ENCODE assay signal across 19 mouse cellular contexts in genomic region chr12:104995259-104995876, GRCm38 (mm10). TPM values are rescaled to one million over a fixed set of nuclear protein-coding genes. Genes with fewer than 3 reads are reported as not detected.
A peak's percentile ranks its signal among the peaks of the same experiment; 100 is the strongest.
DNase-seq lines count a peak whose midpoint lies in the region; ATAC-seq lines count a peak whose summit lies in the region.
"Had no signal": no experiment of that assay in that cellular context is flagged by ENCODE, and none has a peak within 500 bp of the region (broad histone marks: within the 10 kb centered on the region; RNA-seq: fewer than 3 reads in every experiment).

No protein-coding gene starts in this region.

- no peak overlapping the region for H3K9ac ChIP-seq in midbrain, embryonic 11.5 days (ENCODE audit: low read length)
- H3K9ac ChIP-seq in midbrain, embryonic 15.5 days, result no peak overlapping the region
- H3K9ac ChIP-seq in liver, embryonic 13.5 days, result no peak overlapping the region
- H3K9ac ChIP-seq: forebrain, postnatal 0 days; kidney, embryonic 15.5 days; limb, embryonic 15.5 days had no signal

- H3K4me2 ChIP-seq in midbrain, embryonic 11.5 days, result no peak overlapping the region
- no peak overlapping the region for H3K4me2 ChIP-seq in midbrain, embryonic 15.5 days
- no peak overlapping the region for H3K4me2 ChIP-seq in liver, embryonic 13.5 days
- H3K4me2 ChIP-seq: heart, embryonic 11.5 days; kidney, embryonic 15.5 days; limb, embryonic 15.5 days had no signal

- H3K27me3 ChIP-seq in midbrain, embryonic 11.5 days (ENCODE audit: control insufficient read depth, insufficient read depth, low read length), result no peaks in the 10 kb centered on the region
- H3K27me3 ChIP-seq in midbrain, embryonic 15.5 days (replicated peaks), result no peaks in the 10 kb centered on the region
- no peaks in the 10 kb centered on the region for H3K27me3 ChIP-seq in liver, embryonic 13.5 days
- H3K27me3 ChIP-seq: kidney, embryonic 15.5 days; limb, embryonic 15.5 days had no signal

- no peaks in the 10 kb centered on the region; the same call in 1 of the 2 replicates for H3K4me1 ChIP-seq in midbrain, embryonic 11.5 days (ENCODE audit: control insufficient read depth, insufficient read depth, low read length)
- no peaks in the 10 kb centered on the region for H3K4me1 ChIP-seq in midbrain, embryonic 15.5 days
- peaks cover 80% of the 10 kb centered on the region for H3K4me1 ChIP-seq in liver, embryonic 13.5 days (replicated peaks)

- H3K4me3 ChIP-seq in midbrain, embryonic 11.5 days (ENCODE audit: low read depth, low read length), result no peak overlapping the region
- no peak overlapping the region for H3K4me3 ChIP-seq in midbrain, embryonic 15.5 days
- H3K4me3 ChIP-seq in liver, embryonic 13.5 days (replicated peaks), result no peak overlapping the region
- H3K4me3 ChIP-seq: forebrain, embryonic 10.5 days; kidney, embryonic 15.5 days; limb, embryonic 15.5 days had no signal

- H3K9me3 ChIP-seq in midbrain, embryonic 11.5 days (ENCODE audit: control insufficient read depth, low read length), result no peaks in the 10 kb centered on the region
- no peaks in the 10 kb centered on the region for H3K9me3 ChIP-seq in midbrain, embryonic 15.5 days
- no peaks in the 10 kb centered on the region for H3K9me3 ChIP-seq in liver, embryonic 13.5 days (replicated peaks)
- H3K9me3 ChIP-seq: forebrain, embryonic 10.5 days; kidney, embryonic 15.5 days; limb, embryonic 15.5 days had no signal

- DNase-seq in midbrain, embryonic 11.5 days (ENCODE audit: low spot score, missing footprints), result peak; percentile 65
- DNase-seq in liver, embryonic 13.5 days, result no peak
- DNase-seq in testis, postnatal 14 days (ENCODE audit: low spot score), result no peak
- DNase-seq in layer of hippocampus, postnatal 36 days, result no peak
- no peak for DNase-seq in layer of hippocampus, postnatal 14 days (ENCODE audit: low spot score in 2 of 2)
- DNase-seq: adrenal gland, adult 8-10 months; cerebellum, adult 9-10 months; forebrain, postnatal 0 days; gastrocnemius, postnatal 36 days; heart, postnatal 10 days; lung, postnatal 14 days; thymus, postnatal 36 days had no signal

- H3K27ac ChIP-seq in midbrain, embryonic 11.5 days (ENCODE audit: low read depth, low read length), result no peak overlapping the region
- no peak overlapping the region for H3K27ac ChIP-seq in midbrain, embryonic 15.5 days
- peak overlapping the region; percentile 69; the same call in 1 of the 2 replicates for H3K27ac ChIP-seq in liver, embryonic 13.5 days
- H3K27ac ChIP-seq: forebrain, embryonic 10.5 days; kidney, embryonic 15.5 days; limb, embryonic 15.5 days had no signal

- ATAC-seq in midbrain, embryonic 11.5 days (ENCODE audit: low FRiP score), result no peak; the same call in 1 of the 2 replicates
- ATAC-seq in midbrain, embryonic 15.5 days (replicated peaks), result no peak
- 0 out of 2 replicates have a peak, but pooled peaks have one; percentile 4 for ATAC-seq in common myeloid progenitor, adult 5-6 weeks (replicated peaks; ENCODE audit: low read depth, poor library complexity, severe bottlenecking)
- no peak for ATAC-seq in liver, embryonic 13.5 days (ENCODE audit: low read depth)
- peak; percentile 4; the same call in 1 of the 2 replicates for ATAC-seq in megakaryocyte progenitor cell, adult 5-6 weeks (replicated peaks; ENCODE audit: poor library complexity)
- ATAC-seq: forebrain, postnatal 0 days had no signal

- 89% methylated on average over 12 of the region's 12 CpGs for WGBS in midbrain, embryonic 11.5 days
- WGBS in midbrain, embryonic 15.5 days, result 83% methylated on average over 12 of the region's 12 CpGs
- WGBS in liver, embryonic 13.5 days (ENCODE audit: insufficient replicate concordance), result 71% methylated on average over 12 of the region's 12 CpGs

- H3K36me3 ChIP-seq in midbrain, embryonic 11.5 days (ENCODE audit: control insufficient read depth, insufficient read depth, low read length), result no peaks in the 10 kb centered on the region; the same call in 1 of the 2 replicates
- H3K36me3 ChIP-seq in midbrain, embryonic 15.5 days (replicated peaks), result no peaks in the 10 kb centered on the region
- 0 out of 2 replicates have a peak, but pooled peaks cover 4% of the 10 kb centered on the region for H3K36me3 ChIP-seq in liver, embryonic 13.5 days
- H3K36me3 ChIP-seq: forebrain, embryonic 10.5 days; kidney, embryonic 15.5 days; limb, embryonic 15.5 days had no signal

RNA-seq across cellular contexts. Expression of gene Syne3, which starts 14.2 kb away (rescaled TPM):
- 0.10 TPM in 1 of 2 replicates, not detected in the other for polyA plus RNA-seq in midbrain, embryonic 11.5 days (2014; fragmentation: Nextera tagmentation; extraction: Ambion mirVana)
- polyA plus RNA-seq in midbrain, embryonic 15.5 days (2015; fragmentation: Nextera tagmentation; extraction: Ambion mirVana), result 0.40 and 0.49 TPM in 2 replicates
- total RNA-seq in common myeloid progenitor, adult 5-6 weeks (2017), result 23.0 and 25.3 TPM in 2 replicates
- polyA plus RNA-seq in liver, embryonic 13.5 days (2015; fragmentation: Nextera tagmentation; extraction: Ambion mirVana), result 2.0 TPM in 2 replicates
- total RNA-seq in megakaryocyte progenitor cell, adult 5-6 weeks (2015), result 10.1 and 13.1 TPM in 2 replicates
- total RNA-seq in megakaryocyte progenitor cell, adult 5-6 weeks (2017), result 19.5 and 21.1 TPM in 2 replicates
- 1 to 10 TPM; 1.3 to 2.0 TPM for total RNA-seq in layer of hippocampus, postnatal 36 days (2021)
- 1 to 10 TPM; 1.2 to 2.1 TPM for total RNA-seq in layer of hippocampus, postnatal 14 days (2021)

RNA-seq across cellular contexts. Expression of gene Glrx5, which starts 37.1 kb away (rescaled TPM):
- 186 and 197 TPM in 2 replicates for polyA plus RNA-seq in midbrain, embryonic 11.5 days (2014; fragmentation: Nextera tagmentation; extraction: Ambion mirVana)
- polyA plus RNA-seq in midbrain, embryonic 15.5 days (2015; fragmentation: Nextera tagmentation; extraction: Ambion mirVana), result 143 and 144 TPM in 2 replicates
- 30.1 and 42.8 TPM in 2 replicates for total RNA-seq in common myeloid progenitor, adult 5-6 weeks (2017)
- 591 and 653 TPM in 2 replicates for polyA plus RNA-seq in liver, embryonic 13.5 days (2015; fragmentation: Nextera tagmentation; extraction: Ambion mirVana)
- total RNA-seq in megakaryocyte progenitor cell, adult 5-6 weeks (2015), result 58.1 and 65.3 TPM in 2 replicates
- 26.9 and 30.1 TPM in 2 replicates for total RNA-seq in megakaryocyte progenitor cell, adult 5-6 weeks (2017)
- total RNA-seq in layer of hippocampus, postnatal 36 days (2021), result 10 to 100 TPM; 45.6 to 45.9 TPM
- 10 to 100 TPM; 57.1 to 65.6 TPM for total RNA-seq in layer of hippocampus, postnatal 14 days (2021)

Comparison
In these comparisons a context has a peak if more than half of its experiments do, and no peak if none do; other contexts are left out.
1. ATAC-seq: peak in common myeloid progenitor, adult 5-6 weeks (single experiment) and megakaryocyte progenitor cell, adult 5-6 weeks (single experiment); none in midbrain, embryonic 11.5 days (single experiment), midbrain, embryonic 15.5 days (single experiment) and liver, embryonic 13.5 days (single experiment).